Mouse (Mus musculus): Measurements from ENCODE around the gene Anp32e.
"Not testable (repeated sequence)": the region's sequence is repeated elsewhere in the genome, so short reads cannot be mapped to it uniquely, and the experiment has no call there.

The Anp32e gene

GRCm38 (mm10) chr3:95904568-95904967 lies 24.5 kb upstream of the Anp32e start, which contains the start of gene Car14:
TSS of gene Car14 (minus strand) at chr3:95904691.
- DNase-seq: no peak

GRCm38 (mm10) chr3:95905146-95905939 lies 23.7 kb upstream of the Anp32e start:
- peak; percentile 55 for DNase-seq

- no peak for DNase-seq
Observed at GRCm38 (mm10) chr3:95905940-95906492, 23.0 kb upstream of the Anp32e start.

- DNase-seq: no peak
Observed at GRCm38 (mm10) chr3:95906860-95907259, 22.2 kb upstream of the Anp32e start.

- no peak for DNase-seq
Observed at GRCm38 (mm10) chr3:95907613-95908012, 21.4 kb upstream of the Anp32e start.

GRCm38 (mm10) chr3:95914706-95915105 lies 14.3 kb upstream of the Anp32e start:
- DNase-seq: no peak

- no peak for DNase-seq
Observed at GRCm38 (mm10) chr3:95916760-95917159, 12.3 kb upstream of the Anp32e start.

- DNase-seq: not testable (repeated sequence)
Observed at GRCm38 (mm10) chr3:95920532-95920931, 8.5 kb upstream of the Anp32e start.

- not testable (repeated sequence) for DNase-seq
Observed at GRCm38 (mm10) chr3:95923429-95923828, 5.6 kb upstream of the Anp32e start.

GRCm38 (mm10) chr3:95924185-95924584 lies 4.9 kb upstream of the Anp32e start:
- no peak for DNase-seq

GRCm38 (mm10) chr3:95925087-95925486 lies 4.0 kb upstream of the Anp32e start:
- no peak for DNase-seq

- DNase-seq: no peak
Observed at GRCm38 (mm10) chr3:95928261-95928657, 787 bp upstream of the Anp32e start.

- no peak for DNase-seq
Observed at GRCm38 (mm10) chr3:95929581-95930470, 780 bp downstream of the Anp32e start.

- no peak for DNase-seq
Observed at GRCm38 (mm10) chr3:95930471-95930789, 1.4 kb downstream of the Anp32e start.

- no peak for DNase-seq
Observed at GRCm38 (mm10) chr3:95931471-95931870, 2.4 kb downstream of the Anp32e start.

GRCm38 (mm10) chr3:95932157-95932556 lies 3.1 kb downstream of the Anp32e start:
- DNase-seq: no peak

- DNase-seq: no peak
Observed at GRCm38 (mm10) chr3:95932566-95932965, 3.5 kb downstream of the Anp32e start.

GRCm38 (mm10) chr3:95933111-95933750 lies 4.2 kb downstream of the Anp32e start:
- DNase-seq: no peak

- no peak for DNase-seq
Observed at GRCm38 (mm10) chr3:95934448-95934847, 5.4 kb downstream of the Anp32e start.

GRCm38 (mm10) chr3:95938217-95938616 lies 9.2 kb downstream of the Anp32e start:
- no peak for DNase-seq

- DNase-seq: no peak
Observed at GRCm38 (mm10) chr3:95938835-95939234, 9.8 kb downstream of the Anp32e start.

GRCm38 (mm10) chr3:95942749-95943148 lies 13.7 kb downstream of the Anp32e start:
- no peak for DNase-seq

GRCm38 (mm10) chr3:95943226-95943625 lies 14.2 kb downstream of the Anp32e start:
- DNase-seq: no peak
